Mouse (Mus musculus): ENCODE measurements around the gene Cyp4f15.

GRCm38 (mm10) chr17:32702826-32703225, 17.4 kb downstream of the Cyp4f15 start:
- no peak for TF ChIP-seq CTCF (IDR thresholded peaks at IDR 0.05; ENCODE audit: extremely low read depth, insufficient read depth, insufficient read length, insufficient replicate concordance)
- TF ChIP-seq POLR2A (IDR thresholded peaks at IDR 0.05; ENCODE audit: low read depth, low read length): no peak

Measured in spleen, adult 2 months (tissue).